Mouse (Mus musculus): ENCODE measurements around the gene Olfr1325. TPM values are rescaled to one million over a fixed set of nuclear protein-coding genes. Genes with fewer than 3 reads are reported as not detected.
"Not testable (repeated sequence)": the region's sequence is repeated elsewhere in the genome, so short reads cannot be mapped to it uniquely, and the experiment has no call there.

Olfr1325 gene
- total RNA-seq (2021): not detected
- long read RNA-seq, experiment 1: 0 reads
- long read RNA-seq, experiment 2: 0 reads

- DNase-seq (ENCODE audit: low spot score in 2 of 2): no peak
Observed at GRCm38 (mm10) chrX:74592379-74592778, at the start of gene Olfr1325. Olfr1325 (plus strand) TSS chrX:74592679.

GRCm38 (mm10) chrX:74574788-74575187 lies 17.7 kb upstream of the Olfr1325 start, which contains the start of gene Olfr1326-ps1:
Olfr1326-ps1 (minus strand) TSS chrX:74574888.
- no peak for DNase-seq (ENCODE audit: low spot score in 2 of 2)

- DNase-seq (ENCODE audit: low spot score in 2 of 2): peak in 1 of 2 experiments; percentile 4
Observed at GRCm38 (mm10) chrX:74645466-74646323, 53.2 kb downstream of the Olfr1325 start, which contains the start of gene Gm5640. Gm5640 (minus strand) TSS chrX:74645635.

- DNase-seq (ENCODE audit: low spot score in 2 of 2): not testable (repeated sequence)
Observed at GRCm38 (mm10) chrX:74646393-74646792, 53.9 kb downstream of the Olfr1325 start.

Other genes with a start within 250 kb of the Olfr1325 start
- 10 to 100 TPM; 39.8 to 48.0 TPM for gene Lage3, start 239.1 kb upstream of the Olfr1325 start, total RNA-seq (2021)
- 10 to 100 TPM; 46.4 to 50.2 TPM for gene Ubl4a, start 219.5 kb upstream of the Olfr1325 start, total RNA-seq (2021)
- gene Slc10a3, start 219.3 kb upstream of the Olfr1325 start, total RNA-seq (2021): 1 to 10 TPM; 5.5 to 6.7 TPM
- gene Fam3a, start 199.4 kb upstream of the Olfr1325 start, total RNA-seq (2021): 10 to 100 TPM; 20.7 to 26.2 TPM
- gene Ikbkg, start 199.4 kb upstream of the Olfr1325 start, total RNA-seq (2021): 10 to 100 TPM; 35.2 to 39.4 TPM
- 10 to 100 TPM; 14.0 to 16.2 TPM for gene G6pdx, start 163.5 kb upstream of the Olfr1325 start, total RNA-seq (2021)
- gene Gm6880, start 111.3 kb upstream of the Olfr1325 start, total RNA-seq (2021): not detected
- gene Olfr1326-ps1, start 17.8 kb upstream of the Olfr1325 start, total RNA-seq (2021): not detected
- gene Gm5640, start 53.0 kb downstream of the Olfr1325 start, total RNA-seq (2021): under 1 TPM in 1 of 2 experiments, not detected in 1; 0.10 TPM
- gene Gm6890, start 148.2 kb downstream of the Olfr1325 start, total RNA-seq (2021): not detected
- gene Gm5936, start 244.5 kb downstream of the Olfr1325 start, total RNA-seq (2021): not detected

Measured in gastrocnemius, postnatal 4 days (tissue).